Mouse (Mus musculus) sigmoid colon, adult 10 weeks (tissue): ENCODE data around the gene Ppp1r26. TPM values are rescaled to one million over a fixed set of nuclear protein-coding genes. Genes with fewer than 3 reads are reported as not detected.

ENCODE experiments used
- polyA plus RNA-seq: library from polyadenylated mRNA; stranded (reverse); fragments of 350-450 nt; fragmentation: Illumina TruSeq; extraction: RNeasy Lipid Tissue Mini Kit (QIAGEN cat#74804); gene quantifications from one replicate; pipeline ENCODE4 v1.2.3, GENCODE M21; 2014; ENCODE audit warnings: low read depth, low replicate concordance

Ppp1r26 gene
- polyA plus RNA-seq, result 1.3 TPM

DNA sequence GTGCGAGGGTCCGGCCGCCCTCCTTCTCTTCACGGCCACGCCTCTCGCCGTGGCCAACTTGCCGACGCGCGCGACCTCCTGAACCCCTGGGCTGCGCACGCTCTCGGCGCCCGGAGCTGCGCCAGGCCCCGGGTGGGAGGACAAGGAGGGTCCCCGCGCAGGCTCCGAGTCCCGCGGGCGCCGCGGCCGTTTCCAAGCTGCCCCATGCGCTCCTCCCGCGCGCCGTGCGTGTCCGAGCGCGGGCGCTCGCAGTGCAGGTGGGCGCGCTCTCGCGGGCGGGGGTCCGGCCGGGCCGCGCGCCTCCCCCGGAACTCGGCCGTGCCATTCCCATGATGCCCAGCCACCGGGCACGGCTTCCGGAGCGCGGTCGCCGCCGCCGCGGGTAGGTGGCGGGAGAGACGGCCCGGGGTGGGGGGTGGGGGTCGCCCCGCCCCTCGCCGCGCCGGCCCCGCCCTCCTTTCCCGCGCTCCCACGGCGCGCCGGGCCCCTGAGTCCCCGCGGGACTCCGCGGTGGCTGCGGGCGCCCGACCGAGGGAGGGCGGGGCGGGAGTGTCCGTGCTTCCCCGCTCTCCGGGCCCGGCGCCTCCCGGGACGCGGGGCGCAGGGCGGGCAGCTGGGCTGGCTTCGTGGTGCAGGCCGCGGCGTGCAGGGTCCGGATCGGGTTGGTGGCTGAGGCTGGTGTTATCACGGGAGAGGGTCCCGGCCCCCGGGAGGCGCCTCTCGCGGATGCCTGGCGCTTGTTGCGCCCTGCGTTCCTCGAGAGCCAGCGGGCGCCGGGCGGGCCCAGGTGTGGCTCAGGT is at the start of gene Ppp1r26:
TSS of gene Ppp1r26 (plus strand) at position 286 of the 800 bp plus-strand sequence.

DNA sequence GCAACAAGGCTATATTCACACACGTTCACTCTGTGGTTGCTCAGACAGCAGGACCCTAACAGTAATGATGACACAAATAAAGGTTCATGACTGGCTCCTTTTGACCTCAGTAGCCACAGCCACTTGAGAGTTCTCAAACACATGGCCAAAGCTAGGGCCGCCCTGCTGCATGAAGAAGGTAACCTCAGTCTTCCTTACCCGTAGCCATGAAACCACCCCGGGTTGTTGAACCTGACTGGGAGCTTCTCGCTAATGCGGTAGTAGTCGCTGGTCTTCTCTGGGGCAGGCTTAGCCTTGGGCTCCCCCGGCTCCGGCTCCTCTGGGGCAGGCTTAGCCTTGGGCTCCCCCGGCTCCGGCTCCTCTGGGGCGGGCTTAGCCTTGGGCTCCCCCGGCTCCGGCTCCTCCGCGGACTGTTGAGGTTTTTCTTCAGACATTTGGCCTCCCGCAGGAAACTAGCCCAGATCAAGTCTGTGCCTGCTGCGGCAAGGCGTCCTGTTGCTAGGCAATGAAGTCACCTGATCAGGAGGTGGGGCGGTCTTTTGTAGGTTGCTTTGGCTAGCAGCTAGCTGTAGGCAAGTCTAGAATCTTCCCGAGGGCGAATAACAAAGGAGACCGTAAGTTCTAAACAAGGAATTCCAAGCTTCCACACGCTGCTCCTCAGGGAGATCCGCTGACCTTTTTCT is 19.4 kb downstream of the Ppp1r26 start, which contains the start of gene 1700007K13Rik:
TSS of gene 1700007K13Rik (minus strand) at position 497 of the 683 bp plus-strand sequence.

DNA sequence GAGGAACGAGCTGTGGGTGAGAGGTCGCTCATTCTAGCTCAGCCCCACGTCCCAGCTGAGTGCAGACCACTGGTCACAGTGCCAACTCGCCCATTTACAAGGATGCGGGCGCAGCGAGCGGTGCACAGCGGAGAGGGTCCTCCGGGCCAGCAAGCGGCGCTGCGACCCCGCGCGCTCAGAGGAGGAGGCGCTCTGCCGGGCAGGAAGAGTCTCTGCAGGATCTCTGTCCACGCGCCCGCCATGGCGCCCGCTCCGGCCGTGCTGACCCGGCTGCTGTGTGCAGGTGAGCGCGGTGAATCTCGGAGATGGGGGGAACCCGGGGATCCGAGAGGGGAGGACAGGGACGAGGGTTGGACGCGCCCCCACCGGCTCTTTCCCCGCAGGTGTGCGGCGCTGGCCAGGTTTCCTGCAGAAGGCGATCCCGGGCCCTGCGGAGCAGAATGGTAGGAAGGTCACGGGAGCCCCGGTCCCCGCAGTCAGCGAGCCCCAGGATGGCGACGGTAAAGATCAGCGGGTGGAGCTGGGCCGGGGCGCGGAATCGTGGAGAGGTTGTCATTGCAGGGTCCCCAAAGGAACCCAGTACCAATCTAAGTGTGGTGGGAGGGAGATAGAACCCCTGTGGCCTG is 21.4 kb downstream of the Ppp1r26 start, which contains the start of gene Mrps2:
TSS of gene Mrps2 (plus strand) at position 207 of the 626 bp plus-strand sequence.

DNA sequence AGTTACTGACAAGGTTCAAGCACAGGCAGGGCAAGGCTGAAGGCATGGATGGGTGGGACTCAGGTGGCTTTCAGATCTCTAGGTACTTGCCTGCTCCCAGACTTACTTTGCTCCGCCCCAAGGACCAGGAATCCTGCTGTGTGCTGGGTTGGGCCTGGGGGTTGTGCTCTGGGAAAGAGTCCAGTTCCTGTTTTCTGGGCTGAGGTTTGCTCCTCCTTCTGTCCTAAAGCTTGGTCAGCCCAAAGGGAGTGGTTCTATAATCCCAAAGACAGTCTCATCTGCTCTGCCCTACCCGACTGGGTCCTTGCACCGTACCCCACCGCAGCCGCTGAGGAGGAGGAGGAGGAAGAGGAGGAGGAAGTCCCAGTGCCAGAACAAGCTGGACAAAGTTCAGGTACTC is 50.1 kb downstream of the Ppp1r26 start, which contains the start of gene Gbgt1:
TSS of gene Gbgt1 (plus strand) at position 221 of the 400 bp plus-strand sequence.

Other genes starting within 250 kb of the Ppp1r26 start
- gene 1700007K13Rik, start 19.5 kb downstream of the Ppp1r26 start, polyA plus RNA-seq, result not detected
- gene Mrps2, start 21.3 kb downstream of the Ppp1r26 start, polyA plus RNA-seq, result 58.0 TPM
- 0.44 TPM for gene Gbgt1, start 50.1 kb downstream of the Ppp1r26 start, polyA plus RNA-seq
- not detected for gene Gm10134, start 59.3 kb downstream of the Ppp1r26 start, polyA plus RNA-seq
- 25.4 TPM for gene Ralgds, start 66.3 kb downstream of the Ppp1r26 start, polyA plus RNA-seq
- 2.5 TPM for gene Cel, start 116.6 kb downstream of the Ppp1r26 start, polyA plus RNA-seq
- 4.4 TPM for gene Gtf3c5, start 137.0 kb downstream of the Ppp1r26 start, polyA plus RNA-seq
- not detected for gene Gfi1b, start 175.2 kb downstream of the Ppp1r26 start, polyA plus RNA-seq
- 10.9 TPM for gene Tsc1, start 194.4 kb downstream of the Ppp1r26 start, polyA plus RNA-seq